Mouse (Mus musculus): Measurements from ENCODE around the gene Nkapd1.

DNA sequence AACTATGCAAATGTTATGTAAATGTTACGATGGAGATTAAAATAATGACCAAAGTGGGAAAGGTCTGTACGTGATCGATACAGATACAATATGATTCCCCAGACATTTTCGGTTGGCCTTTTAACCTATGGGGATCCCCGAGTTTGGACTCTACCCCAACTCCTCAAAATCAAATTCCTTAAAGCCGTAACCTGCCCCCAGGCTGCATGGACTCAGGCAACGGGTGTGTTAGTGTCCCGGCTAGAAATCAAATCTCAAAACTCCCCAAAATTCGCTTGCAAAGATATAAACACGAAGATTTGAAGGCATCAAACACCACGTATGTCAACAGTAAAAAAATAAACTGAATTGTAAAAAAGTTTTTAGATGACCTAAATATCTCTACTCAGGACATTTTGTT lies 1.1 kb downstream of the Nkapd1 start:
- TF ChIP-seq POLR2A (IDR thresholded peaks at IDR 0.05; ENCODE audit: extremely low read depth, insufficient read depth, low read length) = no peak
- no peak for TF ChIP-seq CTCF (IDR thresholded peaks at IDR 0.05; ENCODE audit: extremely low read depth, insufficient read depth, low read length)

Measured in cortical plate, adult 2 months (tissue).